Mouse (Mus musculus) T-helper 1 cell (primary cell): ENCODE data around the gene H2-Q2.
"Not testable (repeated sequence)": the region's sequence is repeated elsewhere in the genome, so short reads cannot be mapped to it uniquely, and the experiment has no call there.

Experiments used
- in situ Hi-C: fragments of 300-600 bp; cut with MboI, MseI; formaldehyde crosslinking; loops from one replicate; pipeline ENCODE4 v1.15.1; 2025; ENCODE audit warnings: high pct_unique_total_duplicates

Gene H2-Q2

GRCm38 (mm10) chr17:35342071-35342671, at the start of gene H2-Q2:
H2-Q2 (plus strand) TSS chr17:35342242.
- in situ Hi-C loops: no loop called here

- in situ Hi-C loops: not testable (repeated sequence)
Measured at GRCm38 (mm10) chr17:35295796-35296195, 46.2 kb upstream of the H2-Q2 start.

- in situ Hi-C loops: loop anchor here (5.0 to 10.0 kb wide), 2 partner anchors 38 to 154 kb away; partner anchors contain the start of gene H2-D1
Measured at GRCm38 (mm10) chr17:35300261-35300945, 41.6 kb upstream of the H2-Q2 start.

- in situ Hi-C loops: loop anchor here (5.0 to 10.0 kb wide), 2 partner anchors 39 to 153 kb away; partner anchors contain the start of gene H2-D1
Measured at GRCm38 (mm10) chr17:35301645-35302258, 40.3 kb upstream of the H2-Q2 start.

- in situ Hi-C loops: loop anchor here (5.0 to 10.0 kb wide), 2 partner anchors 41 to 152 kb away; partner anchors contain the start of gene H2-D1
Measured at GRCm38 (mm10) chr17:35303271-35303670, 38.8 kb upstream of the H2-Q2 start.

- in situ Hi-C loops: loop anchor here (5.0 to 10.0 kb wide), 2 partner anchors 42 to 151 kb away; partner anchors contain the start of gene H2-D1
Measured at GRCm38 (mm10) chr17:35303756-35304350, 38.2 kb upstream of the H2-Q2 start.

GRCm38 (mm10) chr17:35304478-35304877, 37.6 kb upstream of the H2-Q2 start:
- in situ Hi-C loops: loop anchor here (5.0 to 10.0 kb wide), 2 partner anchors 42 to 150 kb away; partner anchors contain the start of gene H2-D1

GRCm38 (mm10) chr17:35304921-35305320, 37.1 kb upstream of the H2-Q2 start:
- in situ Hi-C loops: loop anchor here (5.0 to 10.0 kb wide), 2 partner anchors 43 to 150 kb away; partner anchors contain the start of gene H2-D1

GRCm38 (mm10) chr17:35318671-35319070, 23.4 kb upstream of the H2-Q2 start:
- in situ Hi-C loops: no loop called here

GRCm38 (mm10) chr17:35320327-35321081, 21.5 kb upstream of the H2-Q2 start, which contains the start of gene H2-Q1:
H2-Q1 (plus strand) TSS chr17:35320405.
- in situ Hi-C loops: no loop called here

- in situ Hi-C loops: not testable (repeated sequence)
Measured at GRCm38 (mm10) chr17:35325124-35325523, 16.9 kb upstream of the H2-Q2 start.

- in situ Hi-C loops: not testable (repeated sequence)
Measured at GRCm38 (mm10) chr17:35326000-35326399, 16.0 kb upstream of the H2-Q2 start.

GRCm38 (mm10) chr17:35329714-35330113, 12.3 kb upstream of the H2-Q2 start:
- in situ Hi-C loops: not testable (repeated sequence)

- in situ Hi-C loops: not testable (repeated sequence)
Measured at GRCm38 (mm10) chr17:35331546-35331945, 10.5 kb upstream of the H2-Q2 start.

- in situ Hi-C loops: no loop called here
Measured at GRCm38 (mm10) chr17:35342711-35343476, 852 bp downstream of the H2-Q2 start.

- in situ Hi-C loops: not testable (repeated sequence)
Measured at GRCm38 (mm10) chr17:35347659-35348058, 5.6 kb downstream of the H2-Q2 start.

GRCm38 (mm10) chr17:35353275-35353674, 11.2 kb downstream of the H2-Q2 start:
- in situ Hi-C loops: not testable (repeated sequence)

GRCm38 (mm10) chr17:35354071-35354470, 12.0 kb downstream of the H2-Q2 start:
- in situ Hi-C loops: no loop called here

- in situ Hi-C loops: no loop called here
Measured at GRCm38 (mm10) chr17:35357086-35357485, 15.0 kb downstream of the H2-Q2 start.

- in situ Hi-C loops: no loop called here
Measured at GRCm38 (mm10) chr17:35358763-35359469, 16.9 kb downstream of the H2-Q2 start.
